Mouse (Mus musculus) CH12.LX (cell line): ENCODE measurements around the gene Gm17482. TPM values are rescaled to one million over a fixed set of nuclear protein-coding genes. Genes with fewer than 3 reads are reported as not detected.

ENCODE experiments used
- DNase-seq: peaks from one replicate; pipeline ENCODE4 v3.0.0-alpha.2; 2013; ENCODE audit errors: extremely low read depth
- H3K27ac ChIP-seq: 2 replicates; pipeline ENCODE4 v1.5.1; 2012; ENCODE audit warnings: low read depth, mild to moderate bottlenecking, control low read depth, moderate library complexity; ENCODE audit not compliant: insufficient read depth
- H3K27me3 ChIP-seq: replicated peaks from 2 replicates; pipeline ENCODE3; 2012; ENCODE audit warnings: inconsistent platforms
- H3K36me3 ChIP-seq, 2 experiments: replicated peaks in 1 of 2; 2 replicates each; pipeline versions ENCODE3 to v1.6.1; 2012; ENCODE audit warnings: inconsistent platforms in 1 of 2, low read length in 1 of 2, mild to moderate bottlenecking in 1 of 2, mixed read lengths in 1 of 2, moderate library complexity in 1 of 2; ENCODE audit not compliant: control insufficient read depth in 1 of 2, insufficient read depth in 1 of 2
- H3K4me1 ChIP-seq, 2 experiments: 2 replicates each; pipeline ENCODE4 v1.6.1; 2012; ENCODE audit warnings: inconsistent platforms in 1 of 2, moderate library complexity in 1 of 2; ENCODE audit not compliant: insufficient read depth in 2 of 2, control insufficient read depth in 1 of 2
- H3K4me2 ChIP-seq: 2 replicates; pipeline ENCODE4 v1.6.1; 2012; ENCODE audit warnings: low read depth, mild to moderate bottlenecking, control low read depth; ENCODE audit not compliant: poor library complexity, insufficient read depth, severe bottlenecking
- H3K4me3 ChIP-seq, 3 experiments: fragments of 150-350 bp in 1 of 3; sonication (generic) in 1 of 3; replicated peaks in 1 of 3; 2 replicates each; pipeline versions ENCODE3 to v1.5.1; 2011 to 2012; ENCODE audit warnings: low read depth in 2 of 3, low read length in 2 of 3, mild to moderate bottlenecking in 2 of 3, moderate library complexity in 2 of 3, control low read depth in 1 of 3, improper control_type of control experiment in 1 of 3, inconsistent platforms in 1 of 3, mixed read lengths in 1 of 3; ENCODE audit not compliant: poor library complexity in 1 of 3
- H3K79me2 ChIP-seq: replicated peaks from 2 replicates; pipeline ENCODE4 v1.6.1; 2012; ENCODE audit warnings: mild to moderate bottlenecking, moderate library complexity; ENCODE audit not compliant: control insufficient read depth, poor library complexity, insufficient read depth, severe bottlenecking; ENCODE audit errors: extremely low read depth
- H3K9ac ChIP-seq: 2 replicates; pipeline ENCODE4 v1.6.1; 2012; ENCODE audit warnings: low read depth, mild to moderate bottlenecking, control low read depth, moderate library complexity; ENCODE audit not compliant: insufficient read depth
- H3K9me3 ChIP-seq: replicated peaks from 2 replicates; pipeline ENCODE3; 2012; ENCODE audit warnings: low read length, inconsistent platforms, mixed read lengths
- BHLHE40 ChIP-seq: IDR thresholded peaks from 2 replicates; pipeline ENCODE4 v1.6.1; 2011; ENCODE audit warnings: mild to moderate bottlenecking, low read depth, low read length, improper control_type of control experiment
- CHD1 ChIP-seq: IDR thresholded peaks from 2 replicates; pipeline ENCODE4 v1.6.1; 2012; ENCODE audit warnings: low read depth, low read length, improper control_type of control experiment, inconsistent platforms
- CTCF ChIP-seq, 2 experiments: IDR thresholded peaks in 1 of 2; conservative IDR thresholded peaks in 1 of 2; 2 replicates each; pipeline ENCODE4 v1.5.1; 2011 to 2012; ENCODE audit warnings: low read depth in 2 of 2, low read length in 2 of 2, improper control_type of control experiment in 1 of 2, inconsistent platforms in 1 of 2, mild to moderate bottlenecking in 1 of 2, moderate library complexity in 1 of 2
- E2F4 ChIP-seq: IDR thresholded peaks from 2 replicates; pipeline ENCODE4 v1.6.1; 2011; ENCODE audit warnings: low read depth, low read length, improper control_type of control experiment; ENCODE audit not compliant: insufficient replicate concordance
- ELF1 ChIP-seq: IDR thresholded peaks from 2 replicates; pipeline ENCODE4 v1.6.1; 2014; ENCODE audit warnings: low read depth, mild to moderate bottlenecking, inconsistent platforms, low read length, improper control_type of control experiment
- ETS1 ChIP-seq: conservative IDR thresholded peaks from 2 replicates; pipeline ENCODE4 v1.6.1; 2012; ENCODE audit warnings: low read depth, mild to moderate bottlenecking, inconsistent platforms, low read length, improper control_type of control experiment, moderate library complexity
- MAX ChIP-seq: IDR thresholded peaks from 2 replicates; pipeline ENCODE4 v1.6.1; 2011; ENCODE audit warnings: low read length, improper control_type of control experiment
- MAZ ChIP-seq: IDR thresholded peaks from 2 replicates; pipeline ENCODE4 v1.6.1; 2012; ENCODE audit warnings: low read depth, mild to moderate bottlenecking, inconsistent platforms, low read length, improper control_type of control experiment, moderate library complexity
- MEF2A ChIP-seq: IDR thresholded peaks from 2 replicates; pipeline ENCODE4 v1.6.1; 2014; ENCODE audit warnings: low read depth, mild to moderate bottlenecking, inconsistent platforms, low read length, improper control_type of control experiment, borderline replicate concordance
- MXI1 ChIP-seq: IDR thresholded peaks from 2 replicates; pipeline ENCODE4 v1.6.1; 2011; ENCODE audit warnings: mild to moderate bottlenecking, low read depth, low read length, improper control_type of control experiment
- NELFE ChIP-seq: IDR thresholded peaks from 2 replicates; pipeline ENCODE4 v1.6.1; 2011; ENCODE audit warnings: low read depth, low read length, improper control_type of control experiment
- POLR2A ChIP-seq: IDR thresholded peaks from 2 replicates; pipeline ENCODE4 v1.6.1; 2011; ENCODE audit warnings: low read depth, mild to moderate bottlenecking, improper control_type of control experiment, low read length
- RAD21 ChIP-seq: IDR thresholded peaks from 2 replicates; pipeline ENCODE4 v1.6.1; 2011; ENCODE audit warnings: low read depth, mild to moderate bottlenecking, low read length, improper control_type of control experiment, moderate library complexity
- SMC3 ChIP-seq: IDR thresholded peaks from 2 replicates; pipeline ENCODE4 v1.6.1; 2011; ENCODE audit warnings: low read depth, low read length, improper control_type of control experiment
- TBP ChIP-seq: conservative IDR thresholded peaks from 2 replicates; pipeline ENCODE4 v1.6.1; 2011; ENCODE audit warnings: low read depth, low read length, improper control_type of control experiment
- UBTF ChIP-seq: IDR thresholded peaks from 2 replicates; pipeline ENCODE4 v1.6.1; 2012; ENCODE audit warnings: low read depth, mild to moderate bottlenecking, inconsistent platforms, low read length, improper control_type of control experiment, moderate library complexity
- USF1 ChIP-seq: IDR thresholded peaks from 2 replicates; pipeline ENCODE4 v1.6.1; 2014; ENCODE audit warnings: low read depth, mild to moderate bottlenecking, inconsistent platforms, low read length, improper control_type of control experiment
- ZC3H11A ChIP-seq: IDR thresholded peaks from 2 replicates; pipeline ENCODE4 v1.6.1; 2012; ENCODE audit warnings: low read depth, mild to moderate bottlenecking, inconsistent platforms, low read length, improper control_type of control experiment
- ZNF384 ChIP-seq: IDR thresholded peaks from 2 replicates; pipeline ENCODE4 v1.6.1; 2012; ENCODE audit warnings: low read depth, low read length, improper control_type of control experiment, inconsistent platforms
- dilution Hi-C: fragments of 300-500 bp; cut with MboI; formaldehyde crosslinking; loops from 2 replicates; pipeline ENCODE4 v1.14.3; 2020; ENCODE audit warnings: low sequenced_read_pairs; ENCODE audit not compliant: extremely low pct_unique_long_range_greater_than_20kb, extremely low pct_ligation_motif_present
- in situ Hi-C: fragments of 300-500 bp; cut with MboI; formaldehyde crosslinking; loops from 3 replicates; pipeline ENCODE4 v1.14.3; 2019; ENCODE audit warnings: low sequenced_read_pairs, low pct_ligation_motif_present, low pct_unique_long_range_greater_than_20kb, mixed read lengths
- polyA plus RNA-seq: library from polyadenylated mRNA; unstranded; fragments of >175 nt; gene quantifications from 2 replicates; pipeline ENCODE4 v1.2.1, GENCODE M21; 2012; ENCODE audit warnings: low read depth; ENCODE audit not compliant: insufficient read length
- total RNA-seq, 2 experiments: library from RNA; depleted of rRNA; stranded (reverse); fragments of 300-350 nt in 1 of 2; fragments of >200 nt in 1 of 2; gene quantifications; 2 replicates each; pipeline ENCODE4 v1.2.3; 2012 to 2014

Gene Gm17482
- total and polyA plus RNA-seq, 3 experiments: not detected

- H3K36me3 ChIP-seq: no peaks in the 10 kb centered on the region
- H3K79me2 ChIP-seq: no peaks in the 10 kb centered on the region
- H3K4me1 ChIP-seq: no peaks in the 10 kb centered on the region
- no peaks in the 10 kb centered on the region for H3K27me3 ChIP-seq
- dilution Hi-C loops: no loop called here
- no peak overlapping the region for H3K4me3 ChIP-seq
- TF ChIP-seq E2F4: no peak
- peak; percentile 27 to 47; a peak in 3 of 4 replicates for TF ChIP-seq CTCF (conservative IDR thresholded peaks at IDR 0.05 in 1 of 2, IDR thresholded peaks at IDR 0.05 in 1 of 2; ENCODE audit: low read depth in 2 of 2, low read length in 2 of 2)
- peak; percentile 13; the same call in 1 of the 2 replicates for TF ChIP-seq SMC3
- TF ChIP-seq BHLHE40: no peak
- peak; percentile 28 for TF ChIP-seq RAD21
- no peak for TF ChIP-seq ELF1
- TF ChIP-seq MXI1: no peak
- DNase-seq: peak; percentile 28
- H3K9ac ChIP-seq: no peak overlapping the region
- in situ Hi-C loops: no loop called here
- no peak overlapping the region for H3K4me2 ChIP-seq
- no peak overlapping the region for H3K27ac ChIP-seq
- peaks cover 4% of the 10 kb centered on the region for H3K9me3 ChIP-seq
Observed at GRCm38 (mm10) chr6:115203029-115203428, 24.1 kb upstream of the Gm17482 start.

GRCm38 (mm10) chr6:115210187-115210586, 17.0 kb upstream of the Gm17482 start:
- H3K27me3 ChIP-seq: no peaks in the 10 kb centered on the region
- no peak for TF ChIP-seq ZC3H11A
- TF ChIP-seq NELFE: no peak
- no peak for TF ChIP-seq MEF2A
- no peak for TF ChIP-seq MAZ
- TF ChIP-seq TBP: no peak
- no peak for TF ChIP-seq USF1
- no peak for TF ChIP-seq UBTF
- TF ChIP-seq BHLHE40: no peak
- no peak for TF ChIP-seq CTCF (conservative IDR thresholded peaks at IDR 0.05 in 1 of 2, IDR thresholded peaks at IDR 0.05 in 1 of 2; ENCODE audit: low read depth in 2 of 2, low read length in 2 of 2)
- TF ChIP-seq ETS1: no peak
- no peak for TF ChIP-seq CHD1
- TF ChIP-seq POLR2A: no peak
- TF ChIP-seq MAX: no peak
- no peak for TF ChIP-seq ZNF384

More at GRCm38 (mm10) chr6:115210187-115210586, 17.0 kb upstream of the Gm17482 start:
- Histone ChIP-seq H3K27ac (no peak overlapping the region), H3K9me3 (peaks cover 6% of the 10 kb centered on the region), H3K4me3 (no peak overlapping the region), H3K4me2 (no peak overlapping the region), H3K36me3 (no peaks in the 10 kb centered on the region), H3K4me1 (peaks cover 0 to 18% of the 10 kb centered on the region in 2 experiments; a peak in 1 of 4 replicates), H3K79me2 (no peaks in the 10 kb centered on the region), H3K9ac (no peak overlapping the region)
- DNase-seq: no peak
- dilution Hi-C loops (no loop called here), in situ Hi-C loops (no loop called here)
